In the genomic region with DNA sequence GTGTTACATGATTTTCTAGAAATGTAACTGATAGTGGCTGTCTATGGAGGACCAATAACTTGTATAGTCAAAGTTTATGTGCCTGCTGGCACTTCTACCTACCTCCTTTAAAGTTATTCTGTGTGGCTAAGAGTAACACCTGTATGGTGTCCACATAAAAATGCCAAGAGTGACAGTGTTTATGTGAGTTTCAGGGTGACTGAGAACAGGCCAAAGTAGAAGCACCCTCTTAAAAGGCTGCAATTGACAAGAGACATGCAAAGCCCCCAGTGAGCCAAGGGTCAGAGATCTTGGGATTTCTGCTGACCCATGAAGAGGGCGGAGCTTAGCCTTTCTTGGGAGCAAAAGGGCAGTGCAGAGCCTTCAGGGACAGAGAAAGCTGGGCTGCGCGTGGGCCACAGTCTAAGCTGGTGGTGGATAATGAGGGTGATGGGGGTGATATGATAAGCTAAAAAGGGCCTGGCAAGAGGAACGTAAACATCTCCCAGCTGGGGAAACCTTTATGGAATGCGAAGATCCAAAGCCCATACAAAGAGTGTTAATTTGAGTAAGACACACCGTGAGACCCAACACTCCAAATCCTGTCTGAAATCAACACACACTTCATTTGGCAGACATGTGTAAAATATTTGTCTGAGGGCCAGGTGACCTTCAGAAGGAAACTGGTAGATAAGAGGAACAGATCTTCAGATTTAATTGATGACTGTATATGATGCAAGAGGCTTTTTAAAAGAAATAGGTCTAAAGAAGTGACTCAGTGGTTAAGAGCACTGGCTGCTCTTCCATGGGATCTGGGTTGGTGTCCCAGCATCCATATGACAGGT, we compare ENCODE assay signal across 14 mouse cellular contexts.
DNase-seq lines count a peak whose midpoint lies in the region; ATAC-seq lines count a peak whose summit lies in the region.
"Had no signal": no experiment of that assay in that cellular context is flagged by ENCODE, and none has a peak within 500 bp of the region (broad histone marks: within the 10 kb centered on the region; RNA-seq: fewer than 3 reads in every experiment).

No protein-coding gene starts in this region.

- H3K4me2 ChIP-seq in forebrain, embryonic 12.5 days, result no peak overlapping the region
- H3K4me2 ChIP-seq: liver, embryonic 15.5 days had no signal

- no peak overlapping the region for H3K4me3 ChIP-seq in forebrain, embryonic 10.5 days
- no peak overlapping the region for H3K4me3 ChIP-seq in forebrain, embryonic 12.5 days (replicated peaks)
- H3K4me3 ChIP-seq: erythroblast, embryonic 14.5 days; liver, embryonic 15.5 days had no signal

- no peak for ATAC-seq in forebrain, embryonic 12.5 days (ENCODE audit: low FRiP score)
- no peak for ATAC-seq in granulocyte monocyte progenitor cell, adult 5-6 weeks (replicated peaks; ENCODE audit: poor library complexity, severe bottlenecking)
- ATAC-seq: inflammation-experienced regulatory T-cells, adult 6 months had no signal

- H3K27ac ChIP-seq in forebrain, embryonic 10.5 days, result 0 out of 2 replicates have a peak overlapping the region, but pooled peaks have one; percentile 40
- H3K27ac ChIP-seq in forebrain, embryonic 12.5 days, result no peak overlapping the region
- H3K27ac ChIP-seq: liver, embryonic 15.5 days had no signal

- no peak overlapping the region for H3K9ac ChIP-seq in forebrain, embryonic 12.5 days
- H3K9ac ChIP-seq: liver, embryonic 15.5 days had no signal

- no peaks in the 10 kb centered on the region for H3K27me3 ChIP-seq in forebrain, embryonic 10.5 days (ENCODE audit: poor library complexity, severe bottlenecking)
- no peaks in the 10 kb centered on the region for H3K27me3 ChIP-seq in forebrain, embryonic 12.5 days
- H3K27me3 ChIP-seq: liver, embryonic 15.5 days had no signal

- 40% methylated on average over 6 of the region's 6 CpGs for WGBS in forebrain, embryonic 10.5 days
- WGBS in forebrain, embryonic 12.5 days, result 38% methylated on average over 6 of the region's 6 CpGs

- H3K9me3 ChIP-seq in forebrain, embryonic 10.5 days, result peaks cover 12% of the 10 kb centered on the region
- H3K9me3 ChIP-seq in forebrain, embryonic 12.5 days, result peaks cover 5% of the 10 kb centered on the region; the same call in 1 of the 2 replicates
- H3K9me3 ChIP-seq: liver, embryonic 15.5 days had no signal

- peaks cover 27% of the 10 kb centered on the region for H3K36me3 ChIP-seq in forebrain, embryonic 10.5 days (replicated peaks)
- peaks cover 8% of the 10 kb centered on the region; the same call in 1 of the 2 replicates for H3K36me3 ChIP-seq in forebrain, embryonic 12.5 days (replicated peaks)
- H3K36me3 ChIP-seq: liver, embryonic 15.5 days had no signal

- peaks cover 32% of the 10 kb centered on the region for H3K4me1 ChIP-seq in forebrain, embryonic 10.5 days
- peaks cover 18% of the 10 kb centered on the region for H3K4me1 ChIP-seq in forebrain, embryonic 12.5 days
- H3K4me1 ChIP-seq: liver, embryonic 15.5 days had no signal

- DNase-seq in forebrain, embryonic 10.5 days (ENCODE audit: extremely low spot score, low spot score), result no peak
- peak; percentile 32 for DNase-seq in retina, embryonic 14.5 days (ENCODE audit: low spot score)
- no peak for DNase-seq in retina, postnatal 1 day
- DNase-seq in kidney, postnatal 25 days, result peak; percentile 81 to 87
- DNase-seq in layer of hippocampus, postnatal 36 days, result no peak
- DNase-seq in B cell, adult 2 months, result no peak
- DNase-seq: gastrocnemius, postnatal 36 days; heart, postnatal 14 days; midbrain, embryonic 14.5 days had no signal

Comparison
In these comparisons a context has a peak if more than half of its experiments do, and no peak if none do; other contexts are left out.
1. DNase-seq: peak in retina, embryonic 14.5 days (single experiment) and kidney, postnatal 25 days (2 of 2); none in forebrain, embryonic 10.5 days (single experiment), retina, postnatal 1 day (single experiment), layer of hippocampus, postnatal 36 days (0 of 2) and B cell, adult 2 months (0 of 2).